Mouse (Mus musculus): ENCODE measurements around the gene Zc3h6. TPM values are rescaled to one million over a fixed set of nuclear protein-coding genes. Genes with fewer than 3 reads are reported as not detected.

The Zc3h6 gene
- polyA plus RNA-seq, 1 experiment from 2014 or later = 4.3 TPM

DNA sequence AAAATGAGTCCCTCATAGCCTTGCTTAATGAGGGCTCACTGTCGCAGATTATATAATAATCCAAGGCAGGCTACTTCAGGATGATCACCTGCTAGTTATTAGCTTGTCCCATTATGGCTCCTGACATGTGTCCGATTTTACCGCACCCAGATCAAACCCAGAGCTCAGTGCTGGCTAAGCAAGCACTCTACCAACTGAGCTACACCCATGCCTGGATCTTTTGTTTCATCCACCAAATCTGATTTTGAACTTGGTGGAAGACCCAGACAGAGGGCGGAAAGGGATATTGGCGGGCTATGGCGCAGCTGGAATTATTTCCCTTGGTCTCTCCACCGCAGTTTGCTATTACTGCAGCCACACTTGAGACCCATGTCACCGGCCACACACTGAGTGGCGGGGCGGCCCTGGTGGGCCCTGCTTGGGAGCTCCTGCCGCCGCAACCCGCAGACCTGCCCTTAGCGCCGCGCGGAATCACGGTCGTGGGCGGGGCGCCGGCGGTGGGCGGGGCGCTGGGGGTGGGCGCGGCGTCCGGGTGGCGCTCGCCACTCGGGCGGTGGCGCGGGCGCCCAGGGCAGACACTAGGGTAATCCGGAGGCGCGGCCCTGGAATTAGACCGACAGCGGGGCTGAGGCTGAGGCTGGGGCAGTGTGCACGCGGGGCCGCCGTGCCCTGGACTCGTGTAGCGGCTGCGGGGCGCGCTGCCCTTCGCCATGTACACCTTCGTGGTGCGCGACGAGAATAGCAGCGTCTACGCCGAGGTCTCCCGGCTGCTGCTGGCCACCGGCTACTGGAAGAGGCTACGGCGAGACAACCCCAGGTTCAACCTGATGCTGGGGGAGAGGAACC lies 98.5 kb downstream of the Zc3h6 start, which contains the start of gene Ttl:
Gene Ttl, plus strand, starts transcription at position 506 of the 846 bp plus-strand sequence.
- no peaks in the 10 kb centered on the region for H3K27me3 ChIP-seq
- under 1% methylated on average over 58 of the region's 62 CpGs for WGBS
- H3K9ac ChIP-seq = peak within 1 kb of the TSS; percentile 84
- peak within 1 kb of the TSS; percentile 58 for H3K4me2 ChIP-seq
- H3K4me3 ChIP-seq = peak within 1 kb of the TSS; percentile 76
- no peaks in the 10 kb centered on the region for H3K36me3 ChIP-seq
- peak within 1 kb of the TSS; percentile 87 for H3K27ac ChIP-seq (replicated peaks)
- peaks cover 38% of the 10 kb centered on the region for H3K4me1 ChIP-seq (replicated peaks)
- ATAC-seq (ENCODE audit: low FRiP score, low read depth) = peak; percentile 94
- no peaks in the 10 kb centered on the region for H3K9me3 ChIP-seq

- H3K9ac ChIP-seq = peak overlapping the region; percentile 84
- 0% methylated on average over 20 of the region's 20 CpGs for WGBS
- no peaks in the 10 kb centered on the region for H3K9me3 ChIP-seq
- peak overlapping the region; percentile 58 for H3K4me2 ChIP-seq
- H3K27me3 ChIP-seq = no peaks in the 10 kb centered on the region
- peak overlapping the region; percentile 76 for H3K4me3 ChIP-seq
- peaks cover 38% of the 10 kb centered on the region for H3K4me1 ChIP-seq (replicated peaks)
- H3K27ac ChIP-seq (replicated peaks) = peak overlapping the region; percentile 87
- no peaks in the 10 kb centered on the region for H3K36me3 ChIP-seq
- peak; percentile 74 for ATAC-seq (ENCODE audit: low FRiP score, low read depth)
These were observed 99.1 kb downstream of the Zc3h6 start for GRCm38 (mm10) chr2:129066326-129066725.

Small RNAs within 50 kb of the gene (microRNA-seq; reads per million reads assigned to microRNA genes)
- not detected for gene Gm22859

Other genes with a start within 250 kb of the Zc3h6 start
- gene Tmem87b, start 149.3 kb upstream of the Zc3h6 start, polyA plus RNA-seq (2015; fragmentation: Nextera tagmentation; extraction: Ambion mirVana) = 34.1 and 38.9 TPM in 2 replicates
- gene Fbln7, start 104.4 kb upstream of the Zc3h6 start, polyA plus RNA-seq (2015; fragmentation: Nextera tagmentation; extraction: Ambion mirVana) = 2.5 TPM in 2 replicates
- gene Zc3h8, start 23.3 kb upstream of the Zc3h6 start, polyA plus RNA-seq (2015; fragmentation: Nextera tagmentation; extraction: Ambion mirVana) = 12.0 and 13.7 TPM in 2 replicates
- 21.8 and 21.9 TPM in 2 replicates for gene Gm10762, start 323 bp downstream of the Zc3h6 start, polyA plus RNA-seq (2015; fragmentation: Nextera tagmentation; extraction: Ambion mirVana)
- 0.75 and 0.83 TPM in 2 replicates for gene Vinac1, start 80.8 kb downstream of the Zc3h6 start, polyA plus RNA-seq (2015; fragmentation: Nextera tagmentation; extraction: Ambion mirVana)
- 36.4 and 37.9 TPM in 2 replicates for gene Ttl, start 98.5 kb downstream of the Zc3h6 start, polyA plus RNA-seq (2015; fragmentation: Nextera tagmentation; extraction: Ambion mirVana)
- gene Polr1b, start 133.6 kb downstream of the Zc3h6 start, polyA plus RNA-seq (2015; fragmentation: Nextera tagmentation; extraction: Ambion mirVana) = 16.0 and 17.0 TPM in 2 replicates
- 19.8 and 20.6 TPM in 2 replicates for gene Chchd5, start 162.3 kb downstream of the Zc3h6 start, polyA plus RNA-seq (2015; fragmentation: Nextera tagmentation; extraction: Ambion mirVana)
- 47.8 and 48.3 TPM in 2 replicates for gene Slc20a1, start 231.4 kb downstream of the Zc3h6 start, polyA plus RNA-seq (2015; fragmentation: Nextera tagmentation; extraction: Ambion mirVana)